Mouse (Mus musculus): ENCODE data around the gene Skiv2l. TPM values are rescaled to one million over a fixed set of nuclear protein-coding genes. Genes with fewer than 3 reads are reported as not detected.

The Skiv2l gene
- total RNA-seq (2014; rRNA removed) (32.0 and 39.4 TPM in 2 replicates), polyA plus RNA-seq (2012; rRNA removed) (51.1 and 61.7 TPM in 2 replicates)

GRCm38 (mm10) chr17:34849722-34850516, at the start of gene Skiv2l, which contains the start of gene Nelfe:
Gene Skiv2l (minus strand): TSS chr17:34850210.
Gene Nelfe (plus strand): TSS chr17:34850391.
- peaks cover 27% of the 10 kb centered on the region; the same call in 1 of the 2 replicates for H3K4me1 ChIP-seq (ENCODE audit: control insufficient read depth, insufficient read depth, low read length)
- TF ChIP-seq CTCF (IDR thresholded peaks at IDR 0.05; ENCODE audit: low read depth, low read length) = 0 out of 2 replicates have a peak, but pooled peaks have one; percentile 8
- TF ChIP-seq POLR2A (IDR thresholded peaks at IDR 0.05; ENCODE audit: extremely low read depth, insufficient read depth, low read length) = 0 out of 2 replicates have a peak, but pooled peaks have one; percentile 33
- no peaks in the 10 kb centered on the region; the same call in 1 of the 2 replicates for H3K79me2 ChIP-seq (ENCODE audit: control insufficient read depth, insufficient read depth, low read length)
- no peaks in the 10 kb centered on the region for H3K27me3 ChIP-seq (ENCODE audit: control insufficient read depth, insufficient read depth, low read length)
- H3K4me3 ChIP-seq (ENCODE audit: insufficient read depth, low read depth, low read length) = peak within 1 kb of the TSS; percentile 83
- peak within 1 kb of the TSS; percentile 84 for H3K9ac ChIP-seq (ENCODE audit: low read depth, low read length)
- H3K36me3 ChIP-seq (ENCODE audit: control insufficient read depth, insufficient read depth, low read length) = peaks cover 10% of the 10 kb centered on the region
- peak within 1 kb of the TSS; percentile 77 for H3K27ac ChIP-seq (replicated peaks; ENCODE audit: insufficient read depth, low read depth, low read length)
- DNase-seq (ENCODE audit: extremely low read depth, low read depth, low spot score) = peak; percentile 82
- under 1% methylated on average over 65 of the region's 65 CpGs for WGBS

DNA sequence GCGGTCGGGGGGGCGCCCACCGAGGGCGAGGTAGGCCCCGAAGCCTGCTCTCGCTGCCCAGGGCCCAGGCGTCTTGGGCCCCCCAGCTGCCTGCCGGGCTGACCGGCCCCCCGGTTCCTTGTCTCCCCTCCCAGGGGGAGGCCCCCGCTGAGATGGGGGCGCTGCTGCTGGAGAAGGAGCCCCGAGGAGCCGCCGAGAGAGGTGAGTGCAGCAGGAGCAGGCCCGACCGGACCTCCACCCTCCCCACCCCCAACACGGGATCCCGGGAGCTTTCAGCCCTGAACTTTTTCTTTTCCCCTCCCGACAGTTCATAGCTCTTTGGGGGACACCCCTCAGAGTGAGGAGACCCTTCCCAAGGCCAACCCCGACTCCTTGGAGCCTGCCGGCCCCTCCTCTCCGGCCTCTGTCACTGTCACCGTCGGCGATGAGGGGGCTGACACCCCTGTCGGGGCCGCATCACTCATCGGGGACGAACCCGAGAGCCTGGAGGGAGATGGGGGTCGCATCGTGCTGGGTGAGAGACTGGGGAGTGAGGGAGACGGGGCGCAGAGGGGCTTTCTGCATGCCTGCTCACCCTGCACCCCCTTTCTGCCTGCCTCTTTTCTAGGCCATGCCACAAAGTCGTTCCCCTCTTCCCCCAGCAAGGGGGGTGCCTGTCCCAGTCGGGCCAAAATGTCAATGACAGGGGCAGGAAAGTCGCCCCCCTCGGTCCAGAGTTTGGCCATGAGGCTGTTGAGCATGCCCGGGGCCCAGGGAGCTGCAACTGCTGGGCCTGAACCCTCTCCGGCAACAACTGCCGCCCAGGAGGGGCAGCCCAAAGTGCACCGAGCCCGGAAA, 49.3 kb upstream of the Skiv2l start:
- TF ChIP-seq POLR2A (IDR thresholded peaks at IDR 0.05; ENCODE audit: extremely low read depth, insufficient read depth, low read length) (0 out of 2 replicates have a peak, but pooled peaks have one; percentile 23), CTCF (IDR thresholded peaks at IDR 0.05; ENCODE audit: low read depth, low read length) (no peak)
- Histone ChIP-seq H3K9ac (ENCODE audit: low read depth, low read length) (peak overlapping the region; percentile 81), H3K27ac (replicated peaks; ENCODE audit: insufficient read depth, low read depth, low read length) (peak overlapping the region; percentile 81), H3K4me1 (ENCODE audit: control insufficient read depth, insufficient read depth, low read length) (peaks cover 6% of the 10 kb centered on the region), H3K36me3 (ENCODE audit: control insufficient read depth, insufficient read depth, low read length) (no peaks in the 10 kb centered on the region), H3K79me2 (ENCODE audit: control insufficient read depth, insufficient read depth, low read length) (peaks cover 10% of the 10 kb centered on the region; the same call in 1 of the 2 replicates), H3K4me3 (ENCODE audit: insufficient read depth, low read depth, low read length) (peak overlapping the region; percentile 75), H3K27me3 (ENCODE audit: control insufficient read depth, insufficient read depth, low read length) (no peaks in the 10 kb centered on the region)
- under 1% methylated on average over 38 of the region's 45 CpGs for WGBS
- DNase-seq (ENCODE audit: extremely low read depth, low read depth, low spot score) = no peak

GRCm38 (mm10) chr17:34898706-34899052, 48.7 kb upstream of the Skiv2l start:
- peak overlapping the region; percentile 81; the same call in 1 of the 2 replicates for H3K27ac ChIP-seq (replicated peaks; ENCODE audit: insufficient read depth, low read depth, low read length)
- H3K27me3 ChIP-seq (ENCODE audit: control insufficient read depth, insufficient read depth, low read length) = no peaks in the 10 kb centered on the region
- no peak for DNase-seq (ENCODE audit: extremely low read depth, low read depth, low spot score)
- under 1% methylated on average over 26 of the region's 47 CpGs for WGBS
- no peak for TF ChIP-seq POLR2A (IDR thresholded peaks at IDR 0.05; ENCODE audit: extremely low read depth, insufficient read depth, low read length)
- no peak for TF ChIP-seq CTCF (IDR thresholded peaks at IDR 0.05; ENCODE audit: low read depth, low read length)
- H3K36me3 ChIP-seq (ENCODE audit: control insufficient read depth, insufficient read depth, low read length) = no peaks in the 10 kb centered on the region
- peak overlapping the region; percentile 75 for H3K4me3 ChIP-seq (ENCODE audit: insufficient read depth, low read depth, low read length)
- peak overlapping the region; percentile 81 for H3K9ac ChIP-seq (ENCODE audit: low read depth, low read length)
- peaks cover 6% of the 10 kb centered on the region for H3K4me1 ChIP-seq (ENCODE audit: control insufficient read depth, insufficient read depth, low read length)
- peaks cover 10% of the 10 kb centered on the region; the same call in 1 of the 2 replicates for H3K79me2 ChIP-seq (ENCODE audit: control insufficient read depth, insufficient read depth, low read length)

DNA sequence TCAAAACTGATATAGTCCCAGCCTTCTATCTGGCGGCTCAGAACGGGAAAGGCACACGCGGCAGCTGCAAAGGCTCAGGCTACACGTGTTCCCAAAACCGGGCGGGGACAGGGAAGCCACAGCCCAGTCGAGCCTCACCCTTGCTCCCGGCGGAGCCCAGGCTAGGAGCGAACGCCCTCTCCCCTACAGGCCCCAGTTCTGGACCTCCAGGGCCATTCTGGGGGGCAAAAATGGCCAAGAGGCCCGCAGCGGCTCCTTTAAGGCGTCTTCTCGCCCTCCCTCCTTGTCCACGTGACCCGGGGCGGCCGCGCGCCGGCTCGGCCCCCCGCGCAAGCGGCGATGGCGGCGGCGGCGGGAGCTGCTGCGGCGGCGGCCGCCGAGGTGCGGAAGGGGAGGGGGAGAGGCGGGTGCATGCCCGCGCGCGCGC, 48.2 kb upstream of the Skiv2l start, which contains the start of the genes C2 and Ehmt2:
C2 (minus strand) TSS at position 106 of the 427 bp plus-strand sequence.
Ehmt2 (plus strand) TSS at position 310 of the 427 bp plus-strand sequence.
- H3K27me3 ChIP-seq (ENCODE audit: control insufficient read depth, insufficient read depth, low read length) = no peaks in the 10 kb centered on the region
- peak within 1 kb of the TSS; percentile 96 for H3K27ac ChIP-seq (replicated peaks; ENCODE audit: insufficient read depth, low read depth, low read length)
- DNase-seq (ENCODE audit: extremely low read depth, low read depth, low spot score) = peak; percentile 77
- H3K4me3 ChIP-seq (ENCODE audit: insufficient read depth, low read depth, low read length) = peak within 1 kb of the TSS; percentile 75
- WGBS = under 1% methylated on average over 43 of the region's 44 CpGs
- H3K36me3 ChIP-seq (ENCODE audit: control insufficient read depth, insufficient read depth, low read length) = no peaks in the 10 kb centered on the region
- H3K4me1 ChIP-seq (ENCODE audit: control insufficient read depth, insufficient read depth, low read length) = peaks cover 8% of the 10 kb centered on the region
- TF ChIP-seq CTCF (IDR thresholded peaks at IDR 0.05; ENCODE audit: low read depth, low read length) = no peak
- peak; percentile 67; the same call in 1 of the 2 replicates for TF ChIP-seq POLR2A (IDR thresholded peaks at IDR 0.05; ENCODE audit: extremely low read depth, insufficient read depth, low read length)
- peaks cover 10% of the 10 kb centered on the region; the same call in 1 of the 2 replicates for H3K79me2 ChIP-seq (ENCODE audit: control insufficient read depth, insufficient read depth, low read length)
- peak within 1 kb of the TSS; percentile 81 for H3K9ac ChIP-seq (ENCODE audit: low read depth, low read length)

DNA sequence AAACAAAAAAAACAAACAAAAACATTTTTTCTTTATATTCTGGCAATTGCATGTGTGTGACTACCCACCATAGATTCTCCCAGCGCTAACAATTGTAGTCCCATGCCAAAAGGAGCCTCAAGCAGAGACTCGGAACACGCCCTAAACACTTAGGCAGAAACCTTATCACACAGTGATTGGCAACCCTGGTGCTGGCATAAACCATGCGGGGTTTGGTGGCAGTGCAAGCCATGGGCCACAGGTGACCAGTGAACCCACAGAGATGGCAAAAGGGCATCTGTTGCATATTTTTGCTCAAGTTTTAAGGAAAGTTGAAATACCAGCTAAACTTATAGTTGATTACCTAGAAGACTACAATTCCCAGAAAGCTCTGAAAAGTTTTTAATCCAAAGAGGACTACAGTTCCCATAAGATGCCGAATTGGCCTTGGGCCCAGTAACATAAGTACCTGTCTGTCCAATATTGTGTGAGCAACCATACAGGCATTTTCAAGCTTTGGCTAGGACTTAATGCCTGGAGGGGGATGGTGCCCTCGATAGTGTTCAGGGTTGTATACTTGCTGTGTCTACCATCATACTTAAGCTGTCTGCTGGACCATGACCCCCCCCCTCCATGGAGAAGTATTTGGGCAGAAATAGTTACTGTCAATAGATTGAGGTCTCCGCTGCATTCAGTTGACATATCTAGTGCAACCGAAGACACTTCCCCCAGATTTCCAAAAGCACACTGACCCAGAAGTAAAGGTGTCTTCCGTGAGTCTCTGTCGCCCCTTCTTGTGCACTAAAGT, 47.6 kb upstream of the Skiv2l start:
- Histone ChIP-seq H3K4me1 (ENCODE audit: control insufficient read depth, insufficient read depth, low read length) (peaks cover 8% of the 10 kb centered on the region), H3K79me2 (ENCODE audit: control insufficient read depth, insufficient read depth, low read length) (peaks cover 10% of the 10 kb centered on the region; the same call in 1 of the 2 replicates)
- WGBS = 13% methylated on average over 10 of the region's 10 CpGs

More for the DNA sequence above, 47.6 kb upstream of the Skiv2l start:
- peak overlapping the region; percentile 81 for H3K9ac ChIP-seq (ENCODE audit: low read depth, low read length)
- no peaks in the 10 kb centered on the region for H3K27me3 ChIP-seq (ENCODE audit: control insufficient read depth, insufficient read depth, low read length)
- no peaks in the 10 kb centered on the region for H3K36me3 ChIP-seq (ENCODE audit: control insufficient read depth, insufficient read depth, low read length)
- H3K4me3 ChIP-seq (ENCODE audit: insufficient read depth, low read depth, low read length) = peak overlapping the region; percentile 75
- peak; percentile 56 for DNase-seq (ENCODE audit: extremely low read depth, low read depth, low spot score)
- peak overlapping the region; percentile 96 for H3K27ac ChIP-seq (replicated peaks; ENCODE audit: insufficient read depth, low read depth, low read length)
- TF ChIP-seq CTCF (IDR thresholded peaks at IDR 0.05; ENCODE audit: low read depth, low read length) (no peak), POLR2A (IDR thresholded peaks at IDR 0.05; ENCODE audit: extremely low read depth, insufficient read depth, low read length) (no peak)
